Mouse (Mus musculus) E14TG2a.4 (cell line): ENCODE data around the gene Cyp2j13.
A peak's percentile ranks its signal among the peaks of the same experiment; 100 is the strongest.
"Not testable (repeated sequence)": the region's sequence is repeated elsewhere in the genome, so short reads cannot be mapped to it uniquely, and the experiment has no call there.

ENCODE experiments used
- CTCF ChIP-seq: conservative IDR thresholded peaks from 2 replicates; pipeline ENCODE4 v1.5.1; 2014; ENCODE audit warnings: low read length
- NANOG ChIP-seq: IDR thresholded peaks from 2 replicates; pipeline ENCODE4 v1.6.1; 2014; ENCODE audit warnings: borderline replicate concordance, low read length, mixed read lengths

DNA sequence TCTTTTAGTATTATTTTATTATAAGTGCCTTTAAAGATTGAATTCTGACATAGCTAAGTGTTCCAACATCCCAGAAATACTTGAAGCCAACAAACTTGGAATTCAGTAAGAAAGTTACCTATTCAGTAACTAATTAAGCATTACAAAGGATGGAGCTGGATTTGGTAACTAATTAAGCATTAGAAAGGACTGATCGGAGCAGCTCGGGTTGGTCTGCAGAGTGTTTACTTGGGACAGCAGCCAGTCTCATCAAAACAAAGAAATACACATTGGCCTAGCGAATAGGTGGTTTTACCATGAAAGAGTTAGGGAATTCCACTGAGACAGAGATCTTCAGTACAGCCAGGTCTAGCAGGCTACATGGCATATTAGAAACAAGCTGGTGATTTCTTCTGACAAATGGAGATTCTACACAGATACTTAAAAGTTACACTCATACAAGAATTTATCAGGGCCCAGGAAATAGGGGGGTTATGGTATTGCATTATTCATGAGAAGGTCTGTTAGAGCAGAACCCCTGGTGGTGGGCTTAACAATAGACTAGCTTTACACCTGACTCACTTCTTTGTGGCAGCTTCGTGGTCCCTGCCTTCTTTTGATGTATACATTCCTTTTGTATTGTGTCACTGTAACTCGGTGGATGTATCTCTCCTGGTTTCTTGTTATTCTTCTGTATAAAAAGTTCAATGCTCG is 12.2 kb upstream of the Cyp2j13 start:
- TF ChIP-seq CTCF = not testable (repeated sequence)
- TF ChIP-seq NANOG = peak; percentile 35; the same call in 1 of the 2 replicates
